Mouse (Mus musculus): ENCODE results near the gene Gng7.

DNA sequence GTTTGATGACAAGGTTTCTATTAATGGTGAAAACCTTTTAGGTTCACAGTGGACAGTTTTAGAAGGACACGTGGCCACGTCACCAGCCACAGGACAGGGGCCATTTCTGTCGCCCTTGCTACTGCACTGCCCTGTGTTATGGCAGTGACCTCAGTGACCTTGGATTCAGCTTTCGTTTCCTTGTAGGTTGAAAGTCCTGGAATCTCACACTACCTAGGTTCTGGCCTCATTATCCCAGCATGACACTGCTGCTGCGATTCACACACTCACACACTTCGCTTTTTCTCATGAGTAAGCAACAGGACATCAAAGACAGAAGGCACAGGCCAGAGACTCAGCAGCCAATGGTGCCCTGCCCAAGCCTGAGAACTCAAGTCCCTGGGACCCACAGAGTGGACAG, 57.8 kb downstream of the Gng7 start:
- no peak for TF ChIP-seq CTCF (IDR thresholded peaks at IDR 0.05; ENCODE audit: low read depth)
- TF ChIP-seq EP300 (IDR thresholded peaks at IDR 0.05; ENCODE audit: low read depth): no peak
